Mouse (Mus musculus): ENCODE measurements at regions not wholly inside any gene's neighbourhood (a gene's known extent, or its start where the extent isn't known, plus 50 kb on each side); places are given as distances from the start of the nearest gene placed in this dataset.

DNA sequence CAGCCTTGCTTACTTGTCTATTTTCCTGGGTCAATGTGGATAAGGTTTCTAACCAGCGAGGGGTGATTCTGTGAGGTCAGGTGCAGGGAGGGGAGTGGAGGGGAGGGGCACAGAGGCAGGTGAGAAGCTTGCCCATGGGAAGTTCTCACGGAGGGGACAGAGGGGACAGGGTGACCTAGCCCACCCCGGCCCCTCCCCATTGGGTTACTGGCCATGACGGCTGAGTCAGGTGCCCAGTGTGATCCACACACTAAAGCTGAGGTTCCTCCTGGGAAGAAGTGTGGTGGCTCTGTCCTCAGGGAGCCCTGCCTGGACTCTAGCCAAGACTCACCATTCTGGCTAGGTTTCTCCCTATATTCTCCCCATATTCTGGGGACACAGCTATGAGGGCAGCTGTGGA lies 61.0 kb downstream of the Uncx start:
- TF ChIP-seq POLR2A (IDR thresholded peaks at IDR 0.05; ENCODE audit: insufficient read depth, low read length) (no peak), CTCF (IDR thresholded peaks at IDR 0.05; ENCODE audit: low read depth, low read length) (no peak)

Data from ES-Bruce4 (cell line).